Mouse (Mus musculus): Measurements from ENCODE around the gene Slc36a3. TPM values are rescaled to one million over a fixed set of nuclear protein-coding genes. Genes with fewer than 3 reads are reported as not detected.

Slc36a3 gene
- polyA plus RNA-seq, 1 experiment = not detected

DNA sequence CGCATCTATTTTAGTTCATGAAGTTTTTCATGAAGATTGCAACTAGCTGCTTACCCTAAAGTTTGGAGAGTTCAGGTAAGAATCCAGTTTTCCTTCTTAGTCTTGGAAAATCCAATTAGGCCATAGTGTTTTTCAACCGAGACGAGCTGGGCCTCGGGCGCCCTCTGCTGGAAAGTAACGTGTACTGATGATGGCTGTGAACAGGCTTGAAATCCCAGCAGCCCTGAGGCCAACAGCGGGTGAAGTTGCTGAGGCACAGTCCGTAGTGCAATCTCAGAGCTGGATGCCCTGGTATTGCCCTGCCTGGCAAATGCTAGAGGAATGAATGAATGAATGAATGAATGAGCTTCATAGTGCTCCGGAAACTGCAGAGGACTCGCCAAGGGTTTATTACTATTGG is 64.5 kb downstream of the Slc36a3 start:
- Histone ChIP-seq H3K4me3 (replicated peaks; ENCODE audit: control insufficient read depth, low read depth, low read length) (no peak overlapping the region), H3K27ac (ENCODE audit: control insufficient read depth, insufficient read depth, low read depth, low read length, poor library complexity) (no peak overlapping the region), H3K4me1 (ENCODE audit: control insufficient read depth, insufficient read depth, low read length) (peaks cover 4% of the 10 kb centered on the region; the same call in 1 of the 2 replicates)
- WGBS = 19% methylated on average over 10 of the region's 10 CpGs
- TF ChIP-seq POLR2A (IDR thresholded peaks at IDR 0.05; ENCODE audit: borderline replicate concordance, control insufficient read depth, low read depth, low read length) (no peak), CTCF (IDR thresholded peaks at IDR 0.05; ENCODE audit: control insufficient read depth, insufficient read depth, low read length) (peak; percentile 89)

DNA sequence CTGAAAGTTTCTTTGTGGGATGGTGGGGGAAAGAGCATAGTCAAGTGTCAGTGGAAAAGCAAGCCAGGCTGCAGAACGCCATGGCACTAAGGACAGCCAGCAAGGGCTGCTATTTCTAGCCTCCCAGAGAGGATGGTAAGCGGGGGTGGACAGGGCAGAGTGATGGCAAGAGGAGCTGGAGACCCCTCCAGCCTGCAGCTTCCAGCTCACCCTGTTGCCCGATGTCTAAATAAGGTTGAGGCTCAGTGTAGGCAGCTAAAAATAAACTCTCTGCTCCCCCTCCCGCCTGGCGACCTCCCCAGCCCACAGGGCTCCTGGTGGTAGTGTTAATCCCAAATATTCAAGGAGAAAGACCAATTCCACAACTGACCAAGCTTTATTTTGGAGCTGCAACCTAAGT is 66.1 kb downstream of the Slc36a3 start:
- H3K4me1 ChIP-seq (ENCODE audit: control insufficient read depth, insufficient read depth, low read length) = peaks cover 4% of the 10 kb centered on the region; the same call in 1 of the 2 replicates
- WGBS = 53% methylated on average over 5 of the region's 5 CpGs
- no peak overlapping the region for H3K27ac ChIP-seq (ENCODE audit: control insufficient read depth, insufficient read depth, low read depth, low read length, poor library complexity)
- no peak overlapping the region for H3K4me3 ChIP-seq (replicated peaks; ENCODE audit: control insufficient read depth, low read depth, low read length)
- TF ChIP-seq CTCF (IDR thresholded peaks at IDR 0.05; ENCODE audit: control insufficient read depth, insufficient read depth, low read length) (no peak), POLR2A (IDR thresholded peaks at IDR 0.05; ENCODE audit: borderline replicate concordance, control insufficient read depth, low read depth, low read length) (no peak)

DNA sequence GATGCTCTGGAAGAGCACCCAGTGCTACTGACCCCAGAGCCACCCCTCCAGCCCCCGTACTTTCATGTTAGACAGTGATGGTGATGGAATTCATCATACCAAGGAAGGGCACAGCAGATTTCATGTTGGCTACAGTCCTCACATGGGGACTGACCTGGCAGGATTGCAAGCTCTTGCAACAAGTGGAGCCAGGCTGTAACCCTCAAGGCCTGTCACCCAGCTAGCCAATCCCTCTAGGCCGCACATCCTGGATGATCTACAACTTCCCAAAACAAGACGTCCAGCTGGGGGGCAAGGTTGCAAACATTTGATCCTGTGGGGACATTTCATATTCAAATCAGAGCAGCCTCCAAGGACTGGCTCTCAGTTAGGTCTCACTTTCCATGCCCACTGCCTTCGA is 66.9 kb downstream of the Slc36a3 start:
- 70% methylated on average over 4 of the region's 4 CpGs for WGBS
- Histone ChIP-seq H3K4me3 (replicated peaks; ENCODE audit: control insufficient read depth, low read depth, low read length) (no peak overlapping the region), H3K4me1 (ENCODE audit: control insufficient read depth, insufficient read depth, low read length) (peaks cover 4% of the 10 kb centered on the region; the same call in 1 of the 2 replicates), H3K27ac (ENCODE audit: control insufficient read depth, insufficient read depth, low read depth, low read length, poor library complexity) (no peak overlapping the region)
- no peak for TF ChIP-seq POLR2A (IDR thresholded peaks at IDR 0.05; ENCODE audit: borderline replicate concordance, control insufficient read depth, low read depth, low read length)
- TF ChIP-seq CTCF (IDR thresholded peaks at IDR 0.05; ENCODE audit: control insufficient read depth, insufficient read depth, low read length) = no peak

DNA sequence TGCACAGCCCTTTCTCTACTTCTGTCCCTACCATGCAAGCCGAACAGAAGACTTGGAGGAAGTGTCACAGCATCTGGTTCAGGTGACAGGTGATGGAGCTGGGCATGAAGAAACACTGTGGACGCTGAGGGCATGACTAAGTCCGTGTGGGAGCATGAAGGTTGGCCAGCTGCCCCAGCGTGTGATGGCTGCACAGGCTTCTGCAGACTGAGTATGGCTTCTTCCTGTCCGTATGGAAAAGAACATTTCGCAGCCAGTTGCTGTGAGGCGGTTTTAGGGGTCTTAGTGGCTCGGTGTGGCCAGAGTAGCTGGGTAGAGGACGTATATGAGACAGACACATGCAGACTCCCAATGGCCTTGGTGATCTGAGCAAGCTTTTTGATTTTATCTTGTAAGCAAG is 70.3 kb downstream of the Slc36a3 start:
- Histone ChIP-seq H3K27ac (ENCODE audit: control insufficient read depth, insufficient read depth, low read depth, low read length, poor library complexity) (no peak overlapping the region), H3K4me1 (ENCODE audit: control insufficient read depth, insufficient read depth, low read length) (peaks cover 7% of the 10 kb centered on the region), H3K4me3 (replicated peaks; ENCODE audit: control insufficient read depth, low read depth, low read length) (no peak overlapping the region)
- no peak for TF ChIP-seq CTCF (IDR thresholded peaks at IDR 0.05; ENCODE audit: control insufficient read depth, insufficient read depth, low read length)
- TF ChIP-seq POLR2A (IDR thresholded peaks at IDR 0.05; ENCODE audit: borderline replicate concordance, control insufficient read depth, low read depth, low read length) = no peak
- WGBS = 88% methylated on average over 9 of the region's 9 CpGs

DNA sequence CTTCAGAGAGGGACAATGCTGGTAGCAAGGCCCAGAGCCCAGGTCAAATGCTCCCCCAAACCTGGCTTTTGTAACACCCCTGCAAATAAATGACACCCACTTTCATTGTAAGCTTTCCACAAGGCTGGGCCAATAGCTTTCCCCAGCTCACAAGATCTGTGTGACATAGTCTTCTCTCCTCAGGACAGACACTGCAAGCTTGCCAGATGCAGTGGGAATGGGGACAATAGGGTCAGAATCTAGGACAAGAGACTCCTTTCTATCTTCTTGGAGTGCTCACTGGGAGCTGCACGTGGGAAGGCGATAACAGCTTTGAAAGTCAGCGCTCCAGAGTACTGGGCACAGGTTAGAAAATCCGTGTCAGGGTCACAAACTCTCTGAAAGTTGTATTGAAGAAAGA is 72.3 kb downstream of the Slc36a3 start:
- 89% methylated on average over 4 of the region's 4 CpGs for WGBS
- no peak overlapping the region for H3K27ac ChIP-seq (ENCODE audit: control insufficient read depth, insufficient read depth, low read depth, low read length, poor library complexity)
- no peak for TF ChIP-seq POLR2A (IDR thresholded peaks at IDR 0.05; ENCODE audit: borderline replicate concordance, control insufficient read depth, low read depth, low read length)
- no peak for TF ChIP-seq CTCF (IDR thresholded peaks at IDR 0.05; ENCODE audit: control insufficient read depth, insufficient read depth, low read length)
- no peak overlapping the region for H3K4me3 ChIP-seq (replicated peaks; ENCODE audit: control insufficient read depth, low read depth, low read length)
- H3K4me1 ChIP-seq (ENCODE audit: control insufficient read depth, insufficient read depth, low read length) = peaks cover 7% of the 10 kb centered on the region

DNA sequence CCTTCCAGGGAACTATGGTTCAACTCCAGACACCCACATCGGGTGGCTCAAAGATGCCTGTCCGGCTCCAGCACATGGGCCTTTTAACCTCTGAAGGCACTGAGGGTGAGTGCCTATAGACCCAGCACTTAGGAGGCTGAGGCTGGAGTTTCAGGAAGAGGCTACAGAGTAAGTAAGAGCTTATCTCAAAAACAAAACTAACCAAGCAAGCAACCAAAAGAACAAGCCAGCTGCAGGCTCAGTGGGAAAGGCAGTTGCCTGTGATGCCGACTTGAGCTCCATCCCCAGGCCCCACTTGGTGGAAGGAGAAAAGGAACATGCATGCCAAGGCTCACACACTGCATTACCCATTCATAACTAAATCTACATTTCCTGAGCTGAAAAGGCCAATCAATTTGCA is 73.0 kb downstream of the Slc36a3 start:
- H3K4me3 ChIP-seq (replicated peaks; ENCODE audit: control insufficient read depth, low read depth, low read length) = no peak overlapping the region
- WGBS = 22% methylated on average over 3 of the region's 3 CpGs
- TF ChIP-seq POLR2A (IDR thresholded peaks at IDR 0.05; ENCODE audit: borderline replicate concordance, control insufficient read depth, low read depth, low read length) (no peak), CTCF (IDR thresholded peaks at IDR 0.05; ENCODE audit: control insufficient read depth, insufficient read depth, low read length) (no peak)
- peak overlapping the region; percentile 85 for H3K27ac ChIP-seq (ENCODE audit: control insufficient read depth, insufficient read depth, low read depth, low read length, poor library complexity)
- H3K4me1 ChIP-seq (ENCODE audit: control insufficient read depth, insufficient read depth, low read length) = peaks cover 4% of the 10 kb centered on the region

DNA sequence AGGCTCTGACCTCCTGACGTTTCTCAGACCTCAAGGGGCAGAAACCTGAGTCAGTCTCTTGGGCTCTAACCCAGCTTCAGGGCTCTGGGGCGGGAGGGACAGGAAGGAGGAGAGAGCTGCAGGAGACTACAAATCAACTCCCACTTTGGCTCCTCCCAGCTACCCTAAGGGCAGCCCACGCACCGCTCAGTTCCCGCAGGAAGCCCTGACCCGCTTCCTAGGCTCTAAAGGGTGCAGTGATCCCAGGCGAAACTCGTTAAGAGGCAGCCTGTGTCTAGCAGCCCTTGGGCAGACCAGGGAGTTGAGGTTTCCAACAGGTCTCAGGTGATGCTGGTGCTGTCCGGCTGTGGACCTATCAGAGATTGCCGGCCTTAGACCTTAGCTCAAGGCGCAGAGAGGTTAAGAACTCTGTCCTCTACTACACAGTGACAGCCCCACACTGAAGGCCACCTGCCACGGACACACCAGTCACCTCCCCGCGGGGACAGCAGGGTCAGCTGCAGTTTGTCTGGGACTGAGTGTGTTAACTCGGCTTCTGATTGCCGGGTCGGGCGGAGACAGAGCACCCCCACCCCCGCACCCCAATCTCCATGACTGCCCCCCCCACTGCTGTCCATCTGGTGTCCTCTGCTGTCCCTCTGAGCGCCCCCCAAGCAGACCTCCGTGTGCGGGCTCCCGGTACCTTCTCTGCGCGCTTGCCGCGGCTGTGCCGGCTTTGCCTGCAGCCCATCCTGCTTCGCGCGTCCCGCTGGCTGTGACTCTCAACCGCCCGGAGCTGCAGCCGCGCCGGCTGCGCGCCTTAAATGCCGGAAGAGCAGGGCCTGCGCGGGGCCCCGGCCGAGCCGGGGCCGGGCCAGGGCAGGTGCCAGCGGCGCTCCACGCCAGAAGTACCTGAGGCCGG is 73.9 kb downstream of the Slc36a3 start, which contains the start of gene Ccdc69:
Gene Ccdc69 (minus strand): TSS at position 801 of the 901 bp plus-strand sequence.
- peak within 1 kb of the TSS; percentile 85 for H3K27ac ChIP-seq (ENCODE audit: control insufficient read depth, insufficient read depth, low read depth, low read length, poor library complexity)
- TF ChIP-seq POLR2A (IDR thresholded peaks at IDR 0.05; ENCODE audit: borderline replicate concordance, control insufficient read depth, low read depth, low read length) = peak; percentile 67; the same call in 1 of the 2 replicates
- TF ChIP-seq CTCF (IDR thresholded peaks at IDR 0.05; ENCODE audit: control insufficient read depth, insufficient read depth, low read length) = no peak
- under 1% methylated on average over 50 of the region's 50 CpGs for WGBS
- H3K4me3 ChIP-seq (replicated peaks; ENCODE audit: control insufficient read depth, low read depth, low read length) = peak within 1 kb of the TSS; percentile 78
- H3K4me1 ChIP-seq (ENCODE audit: control insufficient read depth, insufficient read depth, low read length) = peaks cover 7% of the 10 kb centered on the region

DNA sequence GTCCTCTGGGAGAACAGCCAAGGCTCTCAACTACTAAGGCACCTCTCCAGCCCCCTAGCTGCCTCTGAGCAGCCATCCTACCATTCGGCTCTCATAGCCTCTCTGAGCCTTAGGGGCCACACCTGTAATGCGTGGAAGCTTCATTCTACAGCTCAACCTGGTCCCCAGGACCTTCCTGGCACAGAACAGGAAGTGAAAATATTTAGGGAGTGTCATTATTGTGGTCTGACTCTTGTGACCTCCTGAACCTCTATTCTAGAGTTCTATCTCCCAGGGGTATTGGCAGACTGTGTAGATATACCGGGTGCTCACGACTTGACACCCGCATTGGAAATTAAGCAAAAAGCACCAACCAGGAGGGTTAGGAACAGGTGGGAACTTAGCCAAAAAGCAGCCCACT is 75.3 kb downstream of the Slc36a3 start:
- H3K4me3 ChIP-seq (replicated peaks; ENCODE audit: control insufficient read depth, low read depth, low read length) = no peak overlapping the region
- H3K27ac ChIP-seq (ENCODE audit: control insufficient read depth, insufficient read depth, low read depth, low read length, poor library complexity) = no peak overlapping the region
- peaks cover 7% of the 10 kb centered on the region for H3K4me1 ChIP-seq (ENCODE audit: control insufficient read depth, insufficient read depth, low read length)
- TF ChIP-seq CTCF (IDR thresholded peaks at IDR 0.05; ENCODE audit: control insufficient read depth, insufficient read depth, low read length) = no peak
- TF ChIP-seq POLR2A (IDR thresholded peaks at IDR 0.05; ENCODE audit: borderline replicate concordance, control insufficient read depth, low read depth, low read length) = no peak
- WGBS = 53% methylated on average over 5 of the region's 5 CpGs

Data from bone marrow, adult 2 months (tissue).